Mouse (Mus musculus) stomach, postnatal 0 days (tissue): ENCODE measurements around the gene Rsc1a1. TPM values are rescaled to one million over a fixed set of nuclear protein-coding genes. Genes with fewer than 3 reads are reported as not detected.

Source experiments
- ATAC-seq: fragments of 200-750 bp; cut with Nextera tagmentation; 2 replicates; pipeline ENCODE4 v1.8.0; 2017; ENCODE audit not compliant: low FRiP score, low TSS enrichment
- DNase-seq: peaks from one replicate; pipeline ENCODE4 v3.0.0-alpha.2; 2016; ENCODE audit warnings: low spot score
- H3K27ac ChIP-seq: fragments of 300-500 bp; sonication (generic); replicated peaks from 2 replicates; pipeline ENCODE4 v1.5.1; 2014; ENCODE audit warnings: mild to moderate bottlenecking, control low read depth
- H3K27me3 ChIP-seq: fragments of 300-500 bp; sonication (generic); 2 replicates; pipeline ENCODE4 v1.6.1; 2014; ENCODE audit warnings: low read length; ENCODE audit not compliant: control insufficient read depth, insufficient read depth
- H3K36me3 ChIP-seq: fragments of 300-500 bp; sonication (generic); 2 replicates; pipeline ENCODE4 v1.6.1; 2014; ENCODE audit warnings: low read length, mixed read lengths; ENCODE audit not compliant: control insufficient read depth, insufficient read depth
- H3K4me1 ChIP-seq: fragments of 300-500 bp; sonication (generic); replicated peaks from 2 replicates; pipeline ENCODE4 v1.6.1; 2014; ENCODE audit warnings: antibody characterized with exemption; ENCODE audit not compliant: control insufficient read depth, insufficient read depth
- H3K4me2 ChIP-seq: fragments of 300-500 bp; sonication (generic); replicated peaks from 2 replicates; pipeline ENCODE4 v1.6.1; 2014; ENCODE audit warnings: low read depth, mild to moderate bottlenecking, control low read depth, moderate library complexity
- H3K4me3 ChIP-seq: fragments of 300-500 bp; sonication (generic); 2 replicates; pipeline ENCODE4 v1.5.1; 2014; ENCODE audit warnings: low read depth, low read length, control low read depth
- H3K9ac ChIP-seq: fragments of 300-500 bp; sonication (generic); 2 replicates; pipeline ENCODE4 v1.6.1; 2014; ENCODE audit warnings: mild to moderate bottlenecking, low read length, control low read depth, mixed read lengths
- H3K9me3 ChIP-seq: fragments of 300-500 bp; sonication (generic); 2 replicates; pipeline ENCODE4 v1.6.1; 2016; ENCODE audit warnings: low read length; ENCODE audit not compliant: control insufficient read depth
- CTCF ChIP-seq: IDR thresholded peaks from 2 replicates; pipeline ENCODE4 v1.5.1; 2016; ENCODE audit warnings: antibody characterized with exemption, low read depth, mild to moderate bottlenecking, moderate library complexity
- EP300 ChIP-seq: optimal IDR thresholded peaks from 2 replicates; pipeline ENCODE3; 2016; ENCODE audit warnings: antibody characterized with exemption
- WGBS: fragments of 180-500 bp; shearing (Covaris S2); extraction: QIAGEN DNeasy Blood & Tissue Kit; methylation state at CpG from one replicate; pipeline ENCODE4 v1.1.7; 2014; 5-methylcytosine and 5-hydroxymethylcytosine counted together
- polyA plus RNA-seq: library from polyadenylated mRNA; unstranded; fragments of >200 nt; fragmentation: Nextera tagmentation; extraction: Ambion mirVana; gene quantifications from 2 replicates; pipeline ENCODE4 v1.2.1, GENCODE M21; 2015

The Rsc1a1 gene
- polyA plus RNA-seq, 1 experiment from 2014 or later: not detected

DNA sequence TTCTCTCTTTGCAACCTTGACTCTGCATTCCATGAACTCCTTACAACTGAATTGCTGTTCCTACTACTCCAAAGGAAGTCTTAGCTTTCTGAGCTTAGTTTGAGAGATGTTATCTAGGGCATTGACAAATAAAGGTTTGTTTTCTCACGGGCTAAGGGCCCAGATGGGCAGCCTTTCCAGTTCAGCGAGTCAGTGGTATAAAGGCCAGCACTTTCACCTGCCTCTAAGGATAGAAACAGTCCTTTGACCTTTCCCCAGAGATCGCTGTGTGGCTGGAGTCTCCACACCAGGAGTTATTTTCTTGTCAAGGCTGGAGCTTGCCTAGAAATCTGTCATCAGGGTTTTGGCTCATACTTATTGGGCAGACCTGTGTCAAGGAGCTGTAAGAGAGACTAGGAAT is 40.3 kb upstream of the Rsc1a1 start:
- TF ChIP-seq CTCF (no peak), EP300 (no peak)
- H3K36me3 ChIP-seq: no peaks in the 10 kb centered on the region

DNA sequence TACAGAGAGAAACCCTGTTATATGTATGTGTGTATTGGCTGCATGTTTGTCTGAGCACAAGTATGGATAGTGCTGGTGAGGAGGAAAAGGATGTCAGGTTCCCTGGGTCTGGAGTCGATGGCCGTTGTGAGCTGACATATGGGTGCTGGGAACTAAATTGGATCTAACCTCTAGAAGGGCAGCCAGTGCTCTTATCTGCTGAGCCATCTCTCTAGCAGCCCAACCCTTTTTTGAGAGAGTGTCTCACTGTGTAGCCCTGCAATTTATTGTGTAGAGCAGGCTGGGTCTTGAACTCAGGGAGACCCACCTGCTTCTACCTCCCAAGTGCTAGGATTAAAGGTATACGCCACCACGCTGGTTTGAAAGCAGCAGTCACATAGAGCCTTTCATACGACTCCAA is 39.9 kb upstream of the Rsc1a1 start:
- DNase-seq: no peak
- no peak for ATAC-seq
- 59% methylated on average over 5 of the region's 5 CpGs for WGBS
- no peaks in the 10 kb centered on the region for H3K27me3 ChIP-seq
- peaks cover under 1% of the 10 kb centered on the region; the same call in 1 of the 2 replicates for H3K36me3 ChIP-seq
- H3K4me2 ChIP-seq: no peak overlapping the region
- H3K4me3 ChIP-seq: no peak overlapping the region
- TF ChIP-seq CTCF: no peak
- peak overlapping the region; percentile 67; the same call in 1 of the 2 replicates for H3K27ac ChIP-seq
- no peaks in the 10 kb centered on the region for H3K9me3 ChIP-seq
- no peak overlapping the region for H3K9ac ChIP-seq
- H3K4me1 ChIP-seq: 0 out of 2 replicates have a peak, but pooled peaks cover 3% of the 10 kb centered on the region

More for the DNA sequence above, 40.3 kb upstream of the Rsc1a1 start:
- 43% methylated on average over 3 of the region's 3 CpGs for WGBS
- Histone ChIP-seq H3K9me3 (no peaks in the 10 kb centered on the region), H3K27me3 (no peaks in the 10 kb centered on the region), H3K4me3 (no peak overlapping the region), H3K27ac (peak overlapping the region; percentile 67; the same call in 1 of the 2 replicates), H3K4me1 (0 out of 2 replicates have a peak, but pooled peaks cover 3% of the 10 kb centered on the region), H3K4me2 (no peak overlapping the region), H3K9ac (no peak overlapping the region)
- DNase-seq: peak; percentile 63
- ATAC-seq: no peak

DNA sequence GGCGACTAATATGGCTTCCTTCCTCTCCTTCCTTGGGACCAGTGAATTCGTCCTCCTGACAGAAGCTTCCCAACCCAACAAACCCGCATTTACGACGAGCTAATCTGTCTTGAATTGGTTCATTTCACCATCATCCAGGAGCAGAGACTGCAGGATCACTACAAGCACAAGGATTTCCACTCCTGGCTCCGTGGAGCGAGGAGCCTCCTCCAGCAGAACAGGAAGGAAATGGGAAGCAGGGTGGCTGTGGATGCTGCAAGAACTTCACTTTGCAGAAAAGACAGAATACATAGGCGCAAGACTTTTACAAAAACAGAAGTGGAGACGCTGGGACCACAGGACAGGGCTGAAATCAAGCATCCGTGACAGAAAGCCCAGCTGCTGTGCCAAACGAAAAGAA is 39.2 kb upstream of the Rsc1a1 start:
- no peak for DNase-seq
- no peaks in the 10 kb centered on the region for H3K9me3 ChIP-seq
- H3K27me3 ChIP-seq: no peaks in the 10 kb centered on the region
- H3K27ac ChIP-seq: no peak overlapping the region
- no peak overlapping the region for H3K4me3 ChIP-seq
- peaks cover 8% of the 10 kb centered on the region; the same call in 1 of the 2 replicates for H3K36me3 ChIP-seq
- 68% methylated on average over 11 of the region's 11 CpGs for WGBS
- H3K4me2 ChIP-seq: no peak overlapping the region
- no peak for ATAC-seq
- no peak for TF ChIP-seq EP300
- TF ChIP-seq CTCF: no peak
- no peak overlapping the region for H3K9ac ChIP-seq
- H3K4me1 ChIP-seq: 0 out of 2 replicates have a peak, but pooled peaks cover 3% of the 10 kb centered on the region

DNA sequence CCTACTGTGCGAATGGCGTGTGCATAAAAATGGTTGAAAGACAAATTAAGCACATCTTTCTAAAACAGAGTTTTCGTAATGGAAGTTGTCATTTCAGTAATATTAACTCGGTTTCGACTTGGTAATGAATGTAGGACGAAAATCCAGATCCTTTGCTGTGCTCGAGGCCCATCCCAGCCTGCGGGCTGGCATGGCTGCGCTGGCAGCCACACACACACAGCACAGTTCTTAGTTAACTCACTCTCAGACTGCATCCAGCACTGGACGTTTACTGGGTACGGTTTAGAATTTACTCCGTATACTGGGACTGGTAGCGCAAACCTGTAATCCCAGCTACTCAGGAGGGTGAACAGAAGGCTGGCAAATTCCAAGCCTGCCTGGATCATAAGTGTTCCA is 38.3 kb upstream of the Rsc1a1 start:
- Histone ChIP-seq H3K9ac (peak overlapping the region; percentile 92), H3K4me1 (0 out of 2 replicates have a peak, but pooled peaks cover 3% of the 10 kb centered on the region), H3K36me3 (peaks cover 9% of the 10 kb centered on the region; the same call in 1 of the 2 replicates), H3K4me2 (peak overlapping the region; percentile 83), H3K4me3 (peak overlapping the region; percentile 88), H3K9me3 (no peaks in the 10 kb centered on the region), H3K27ac (peak overlapping the region; percentile 99), H3K27me3 (no peaks in the 10 kb centered on the region)
- DNase-seq (no peak), ATAC-seq (no peak)
- TF ChIP-seq CTCF (no peak), EP300 (no peak)
- 4% methylated on average over 13 of the region's 13 CpGs for WGBS

DNA sequence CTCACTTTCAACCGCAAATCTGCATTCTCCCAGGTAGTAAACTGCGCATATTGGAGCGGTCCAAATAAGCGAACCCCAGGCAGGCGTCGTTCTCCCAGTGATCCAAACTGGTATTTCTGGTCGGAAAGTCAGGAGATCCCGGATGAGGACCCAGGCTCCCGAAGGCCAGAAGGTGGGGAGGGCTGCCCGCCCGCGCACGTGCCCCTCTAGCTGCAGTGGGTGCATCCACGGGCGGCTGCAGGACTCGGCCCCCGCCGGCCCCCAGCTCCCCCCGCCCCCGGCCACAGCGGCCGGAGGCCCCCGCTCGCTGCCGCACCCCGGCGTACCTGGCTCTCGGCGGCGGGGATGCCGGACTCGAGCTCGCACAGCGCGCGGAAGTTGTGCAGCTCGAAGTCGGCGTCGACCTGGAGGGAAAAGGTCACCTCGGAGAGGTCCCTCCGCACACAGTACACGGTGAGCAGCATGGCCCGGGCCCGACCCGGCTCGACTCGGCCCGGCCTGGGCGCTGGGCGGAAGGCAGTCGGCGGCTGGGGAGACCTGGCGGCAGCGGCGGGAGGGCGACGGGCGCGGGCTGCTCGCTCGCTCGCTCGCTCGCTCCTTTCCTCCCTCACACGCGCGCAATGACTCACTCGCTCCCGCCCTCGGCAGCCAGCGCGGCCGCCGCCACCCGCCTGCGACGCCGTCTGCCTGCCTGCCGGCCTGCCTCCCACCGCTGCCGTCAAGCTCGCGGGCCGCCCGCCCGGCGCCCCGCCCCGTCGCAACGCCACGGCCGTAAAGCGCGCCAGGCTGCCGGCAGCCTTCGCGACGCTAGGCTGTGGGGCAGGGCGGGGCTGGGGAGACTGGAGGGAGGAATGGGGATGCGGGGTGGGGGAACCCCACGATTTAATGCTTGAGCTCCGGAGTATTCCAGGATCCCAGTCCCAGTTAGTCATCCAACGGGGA is 37.6 kb upstream of the Rsc1a1 start, which contains the start of gene Ddi2:
Gene Ddi2 (minus strand): TSS at position 689 of the 942 bp plus-strand sequence.
- H3K27ac ChIP-seq: peak within 1 kb of the TSS; percentile 99
- ATAC-seq: peak; percentile 85
- H3K27me3 ChIP-seq: no peaks in the 10 kb centered on the region
- peak within 1 kb of the TSS; percentile 92 for H3K9ac ChIP-seq
- peak; percentile 95 for DNase-seq
- WGBS: under 1% methylated on average over 88 of the region's 105 CpGs
- TF ChIP-seq CTCF (no peak), EP300 (no peak)
- peak within 1 kb of the TSS; percentile 83 for H3K4me2 ChIP-seq
- no peaks in the 10 kb centered on the region for H3K9me3 ChIP-seq
- peaks cover 9% of the 10 kb centered on the region; the same call in 1 of the 2 replicates for H3K36me3 ChIP-seq
- peak within 1 kb of the TSS; percentile 88 for H3K4me3 ChIP-seq
- H3K4me1 ChIP-seq: 0 out of 2 replicates have a peak, but pooled peaks cover 3% of the 10 kb centered on the region
